Mouse (Mus musculus): ENCODE measurements around the gene Trappc1. TPM values are rescaled to one million over a fixed set of nuclear protein-coding genes. Genes with fewer than 3 reads are reported as not detected.
A peak's percentile ranks its signal among the peaks of the same experiment; 100 is the strongest.

Gene Trappc1
- polyA plus RNA-seq, 1 experiment from 2014 or later: 153 TPM

GRCm38 (mm10) chr11:69365722-69366121 lies 41.9 kb downstream of the Trappc1 start:
- 16% methylated on average over 6 of the region's 6 CpGs for WGBS
- Histone ChIP-seq H3K27me3 (no peaks in the 10 kb centered on the region), H3K27ac (peak overlapping the region; percentile 100), H3K4me2 (replicated peaks) (peak overlapping the region; percentile 98), H3K4me3 (peak overlapping the region; percentile 87), H3K4me1 (peaks cover 50% of the 10 kb centered on the region), H3K9ac (peak overlapping the region; percentile 73), H3K9me3 (0 out of 2 replicates have a peak, but pooled peaks cover 3% of the 10 kb centered on the region), H3K36me3 (peaks cover 38% of the 10 kb centered on the region)
- ATAC-seq (ENCODE audit: low FRiP score, low read depth): no peak

GRCm38 (mm10) chr11:69366157-69366854 lies 42.5 kb downstream of the Trappc1 start:
- H3K4me1 ChIP-seq: peaks cover 55% of the 10 kb centered on the region

GRCm38 (mm10) chr11:69366855-69367615 lies 43.3 kb downstream of the Trappc1 start:
- no peak for ATAC-seq (ENCODE audit: low FRiP score, low read depth)
- Histone ChIP-seq H3K27me3 (no peaks in the 10 kb centered on the region), H3K9me3 (0 out of 2 replicates have a peak, but pooled peaks cover 3% of the 10 kb centered on the region), H3K4me1 (peaks cover 63% of the 10 kb centered on the region), H3K9ac (peak overlapping the region; percentile 100), H3K36me3 (peaks cover 25% of the 10 kb centered on the region), H3K4me3 (peak overlapping the region; percentile 87), H3K4me2 (replicated peaks) (peak overlapping the region; percentile 98), H3K27ac (peak overlapping the region; percentile 100)
- WGBS: under 1% methylated on average over 22 of the region's 22 CpGs

More at GRCm38 (mm10) chr11:69366157-69366854, 42.5 kb downstream of the Trappc1 start:
- Histone ChIP-seq H3K27ac (peak overlapping the region; percentile 100), H3K4me3 (peak overlapping the region; percentile 87), H3K4me2 (replicated peaks) (peak overlapping the region; percentile 98), H3K9ac (peak overlapping the region; percentile 73), H3K36me3 (peaks cover 32% of the 10 kb centered on the region), H3K9me3 (0 out of 2 replicates have a peak, but pooled peaks cover 3% of the 10 kb centered on the region), H3K27me3 (no peaks in the 10 kb centered on the region)
- WGBS: under 1% methylated on average over 26 of the region's 26 CpGs
- peak; percentile 86 for ATAC-seq (ENCODE audit: low FRiP score, low read depth)

- under 1% methylated on average over 22 of the region's 22 CpGs for WGBS
- no peaks in the 10 kb centered on the region for H3K27me3 ChIP-seq
- peaks cover 64% of the 10 kb centered on the region for H3K4me1 ChIP-seq
- peak overlapping the region; percentile 98 for H3K4me2 ChIP-seq (replicated peaks)
- H3K36me3 ChIP-seq: peaks cover 25% of the 10 kb centered on the region
- peak overlapping the region; percentile 100 for H3K9ac ChIP-seq
- 0 out of 2 replicates have a peak, but pooled peaks cover 3% of the 10 kb centered on the region for H3K9me3 ChIP-seq
- H3K4me3 ChIP-seq: peak overlapping the region; percentile 87
- ATAC-seq (ENCODE audit: low FRiP score, low read depth): 0 out of 2 replicates have a peak, but pooled peaks have one; percentile 3
- peak overlapping the region; percentile 100 for H3K27ac ChIP-seq
Measured at GRCm38 (mm10) chr11:69367616-69368355, 44.0 kb downstream of the Trappc1 start.

DNA sequence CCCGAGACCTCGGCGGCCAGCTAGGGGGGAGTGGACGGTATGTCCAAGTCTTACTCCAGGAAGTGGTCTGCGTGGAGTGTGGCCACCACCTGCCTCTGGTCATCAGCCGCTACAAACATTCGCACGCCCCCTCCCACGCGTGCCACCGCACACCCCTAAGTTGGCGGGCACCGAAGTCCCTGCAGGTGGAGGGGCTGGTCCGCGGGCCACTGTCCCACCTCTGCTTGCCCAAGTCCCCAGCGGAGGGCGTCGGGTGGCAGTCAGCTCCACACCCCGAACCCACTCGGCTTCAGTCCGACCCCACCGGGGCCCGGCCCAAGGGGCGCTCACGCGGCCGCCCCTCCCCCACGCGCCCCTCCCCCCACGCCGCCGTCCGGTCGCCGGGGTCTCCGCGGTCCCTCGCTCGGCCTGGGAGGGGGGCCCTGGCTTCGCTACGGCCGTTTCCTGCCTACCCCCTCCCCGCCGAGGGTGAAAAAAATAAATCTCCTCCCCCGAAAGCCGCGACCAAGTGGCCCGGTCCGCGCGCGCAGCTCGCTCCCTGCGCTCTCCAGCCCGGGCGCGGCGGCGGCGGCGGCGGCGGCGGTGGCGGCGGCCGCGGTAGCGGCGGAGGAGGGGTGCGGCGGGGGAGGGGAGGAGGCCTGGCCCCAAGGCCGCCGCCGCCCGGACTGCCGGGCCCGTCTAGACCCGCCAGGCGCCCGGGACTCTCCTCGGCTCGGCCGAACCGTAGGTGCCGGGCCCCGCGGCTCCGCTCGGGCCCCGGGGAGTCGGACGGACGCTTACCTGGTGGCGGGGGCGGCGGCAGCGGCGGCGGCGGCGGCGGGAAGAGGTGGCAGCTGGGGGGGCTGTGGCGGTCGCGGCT lies 44.8 kb downstream of the Trappc1 start:
- Histone ChIP-seq H3K9me3 (no peaks in the 10 kb centered on the region), H3K36me3 (peaks cover 25% of the 10 kb centered on the region), H3K9ac (peak overlapping the region; percentile 100), H3K4me2 (replicated peaks) (peak overlapping the region; percentile 98), H3K27ac (peak overlapping the region; percentile 100), H3K27me3 (no peaks in the 10 kb centered on the region), H3K4me1 (peaks cover 56% of the 10 kb centered on the region), H3K4me3 (peak overlapping the region; percentile 87)
- no peak for ATAC-seq (ENCODE audit: low FRiP score, low read depth)
- WGBS: under 1% methylated on average over 45 of the region's 106 CpGs

DNA sequence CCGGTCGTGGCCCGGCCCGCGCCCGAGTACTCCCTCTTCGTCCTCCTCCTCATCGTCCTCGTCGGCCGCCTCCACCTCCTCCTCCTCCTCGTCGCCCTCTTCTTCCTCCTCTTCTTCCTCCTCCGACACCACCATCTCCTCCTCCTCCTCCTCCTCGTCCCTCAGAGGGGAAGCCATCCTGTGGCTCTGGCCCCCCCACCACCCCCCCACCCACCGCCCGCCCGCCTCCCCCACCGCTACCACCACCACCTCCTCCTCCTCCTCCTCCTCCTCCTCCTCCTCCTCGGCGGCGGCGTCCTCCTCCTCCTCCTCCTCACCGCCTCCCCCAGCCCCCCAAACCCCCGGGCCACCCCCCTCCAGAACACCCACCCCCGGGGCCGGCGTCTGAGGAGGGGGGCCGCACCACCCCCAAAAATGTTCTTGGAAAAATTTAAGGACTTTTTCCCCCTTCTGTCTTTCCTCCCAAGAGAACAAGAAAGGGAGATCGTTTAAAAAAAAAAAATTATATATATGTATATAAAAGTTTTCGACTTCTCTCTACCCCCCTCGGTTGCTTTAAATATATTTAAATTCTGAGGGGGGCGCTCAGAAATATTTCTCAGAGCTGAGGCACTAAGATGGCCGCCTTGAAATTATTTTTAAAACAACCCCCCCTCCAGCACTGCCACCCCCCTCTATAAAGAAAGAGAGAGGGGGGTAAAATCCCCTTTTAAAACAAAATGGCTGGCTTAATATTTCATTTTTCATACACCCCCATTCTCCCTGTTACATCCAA lies 45.6 kb downstream of the Trappc1 start, which contains the start of gene Chd3:
Gene Chd3 (minus strand): TSS at position 192 of the 775 bp plus-strand sequence.
- H3K9me3 ChIP-seq: no peaks in the 10 kb centered on the region
- WGBS: 2% methylated on average over 21 of the region's 34 CpGs
- H3K36me3 ChIP-seq: peaks cover 19% of the 10 kb centered on the region
- H3K4me3 ChIP-seq: peak within 1 kb of the TSS; percentile 87
- no peaks in the 10 kb centered on the region for H3K27me3 ChIP-seq
- H3K27ac ChIP-seq: peak within 1 kb of the TSS; percentile 100
- peak within 1 kb of the TSS; percentile 98 for H3K4me2 ChIP-seq (replicated peaks)
- ATAC-seq (ENCODE audit: low FRiP score, low read depth): no peak
- peaks cover 48% of the 10 kb centered on the region for H3K4me1 ChIP-seq
- peak within 1 kb of the TSS; percentile 100 for H3K9ac ChIP-seq

- no peak for ATAC-seq (ENCODE audit: low FRiP score, low read depth)
- Histone ChIP-seq H3K4me2 (replicated peaks) (peak overlapping the region; percentile 98), H3K9ac (peak overlapping the region; percentile 100), H3K27me3 (no peaks in the 10 kb centered on the region), H3K27ac (peak overlapping the region; percentile 100), H3K4me1 (peaks cover 40% of the 10 kb centered on the region), H3K9me3 (no peaks in the 10 kb centered on the region), H3K4me3 (peak overlapping the region; percentile 87), H3K36me3 (peaks cover 18% of the 10 kb centered on the region)
- WGBS: 38% methylated on average over 2 of the region's 2 CpGs
Measured at GRCm38 (mm10) chr11:69369990-69370816, 46.4 kb downstream of the Trappc1 start.

DNA sequence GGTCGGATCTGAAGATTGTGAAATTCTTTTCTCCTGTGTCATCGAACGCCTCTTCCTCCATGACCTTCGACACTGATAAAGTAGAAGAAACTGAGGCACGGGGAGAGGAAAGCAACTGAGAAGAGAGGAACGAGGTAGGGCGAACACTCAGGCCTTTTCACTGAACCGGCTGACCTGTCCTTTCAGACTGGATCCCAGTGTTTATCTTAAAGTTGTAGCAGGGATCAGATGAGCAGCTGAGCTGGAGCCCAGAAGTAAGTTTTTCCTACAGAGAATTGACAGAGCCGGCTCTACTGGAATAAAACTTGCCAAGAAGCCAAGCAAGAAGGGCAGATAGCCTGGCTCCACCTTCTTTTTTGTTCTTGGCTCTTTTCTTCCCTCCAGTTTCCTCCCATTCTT lies 47.0 kb downstream of the Trappc1 start:
- Histone ChIP-seq H3K27ac (peak overlapping the region; percentile 81), H3K4me3 (peak overlapping the region; percentile 17; the same call in 1 of the 2 replicates), H3K36me3 (peaks cover 21% of the 10 kb centered on the region), H3K4me1 (peaks cover 34% of the 10 kb centered on the region), H3K27me3 (no peaks in the 10 kb centered on the region), H3K9ac (peak overlapping the region; percentile 43), H3K9me3 (no peaks in the 10 kb centered on the region), H3K4me2 (replicated peaks) (peak overlapping the region; percentile 47)
- WGBS: 37% methylated on average over 9 of the region's 9 CpGs
- ATAC-seq (ENCODE audit: low FRiP score, low read depth): no peak

- no peaks in the 10 kb centered on the region for H3K9me3 ChIP-seq
- peak overlapping the region; percentile 47 for H3K4me2 ChIP-seq (replicated peaks)
- H3K27ac ChIP-seq: peak overlapping the region; percentile 61; the same call in 1 of the 2 replicates
- no peaks in the 10 kb centered on the region for H3K27me3 ChIP-seq
- peak overlapping the region; percentile 14; the same call in 1 of the 2 replicates for H3K9ac ChIP-seq
- no peak for ATAC-seq (ENCODE audit: low FRiP score, low read depth)
- H3K4me3 ChIP-seq: no peak overlapping the region
- WGBS: 54% methylated on average over 12 of the region's 12 CpGs
- peaks cover 28% of the 10 kb centered on the region for H3K36me3 ChIP-seq
- H3K4me1 ChIP-seq: peaks cover 30% of the 10 kb centered on the region
Measured at GRCm38 (mm10) chr11:69371601-69372000, 47.8 kb downstream of the Trappc1 start.

Measured in limb, embryonic 13.5 days (tissue).